Mouse (Mus musculus) A20 (cell line): ENCODE measurements around the gene Gabrp.

ENCODE experiments used
- DNase-seq: peaks from one replicate; pipeline ENCODE4 v3.0.0-alpha.2; 2011; ENCODE audit warnings: low read depth, low spot score

Gene Gabrp

GRCm38 (mm10) chr11:33578859-33579258 is at the start of gene Gabrp:
Gene Gabrp, minus strand, starts transcription at chr11:33578959.
- DNase-seq, result no peak

DNA sequence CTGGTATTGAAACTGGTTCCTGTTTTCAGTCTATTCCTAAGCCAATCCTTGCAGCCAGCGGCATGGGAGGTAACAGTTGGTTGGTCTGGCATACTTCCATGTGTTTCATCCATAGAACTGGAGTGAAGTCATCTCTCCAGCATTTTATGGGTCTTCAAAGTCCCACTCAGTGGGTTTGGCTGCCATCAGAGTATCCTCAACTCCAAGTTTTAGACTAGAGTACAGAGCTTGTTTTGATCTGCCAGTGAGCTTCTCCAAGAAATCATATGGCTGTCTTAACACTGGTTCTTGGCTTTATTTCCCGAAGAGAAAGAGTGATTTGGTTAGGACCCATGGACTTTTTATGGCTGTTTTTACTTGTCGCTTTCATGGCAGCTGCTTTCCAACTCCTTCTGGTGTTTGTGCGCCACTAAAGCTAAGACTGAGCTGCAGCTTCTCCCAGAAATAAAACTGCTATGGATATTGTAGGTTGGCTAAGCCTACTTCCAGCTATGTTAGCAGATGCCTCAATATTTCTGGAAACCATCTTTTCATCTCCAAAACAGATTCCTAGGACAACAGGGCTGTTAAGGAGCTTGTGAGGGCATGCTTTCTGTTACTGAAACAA is 48.5 kb upstream of the Gabrp start:
- no peak for DNase-seq

DNA sequence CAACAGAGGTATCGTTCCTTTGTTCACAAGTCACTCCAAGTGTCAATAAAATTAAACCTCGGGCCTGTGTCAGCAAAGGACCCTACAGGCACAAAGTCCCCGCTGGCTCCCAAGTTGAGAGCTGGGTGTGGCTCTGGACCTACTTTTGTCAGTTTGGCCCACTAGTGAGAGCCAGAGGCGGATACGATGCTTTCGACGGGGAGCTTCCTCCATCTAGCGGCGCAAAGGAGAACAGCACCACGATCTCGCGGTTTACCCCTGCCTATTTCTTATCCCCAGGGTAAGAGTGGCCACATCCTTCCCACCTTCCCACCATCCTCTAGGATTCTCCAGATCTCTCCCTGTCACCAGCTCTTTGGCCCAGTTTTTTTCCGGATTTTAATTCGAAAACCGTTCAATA is 35.5 kb upstream of the Gabrp start:
- DNase-seq, result peak; percentile 60

GRCm38 (mm10) chr11:33607784-33608183 is 29.0 kb upstream of the Gabrp start:
- DNase-seq, result no peak

- no peak for DNase-seq
These were observed 24.4 kb upstream of the Gabrp start for GRCm38 (mm10) chr11:33603174-33603573.

- DNase-seq, result no peak
These were observed 20.2 kb upstream of the Gabrp start, which contains the start of gene D130052B06Rik for GRCm38 (mm10) chr11:33598986-33599385. Gene D130052B06Rik, plus strand, starts transcription at chr11:33599302.

GRCm38 (mm10) chr11:33596655-33597054 is 17.9 kb upstream of the Gabrp start:
- DNase-seq, result no peak

DNA sequence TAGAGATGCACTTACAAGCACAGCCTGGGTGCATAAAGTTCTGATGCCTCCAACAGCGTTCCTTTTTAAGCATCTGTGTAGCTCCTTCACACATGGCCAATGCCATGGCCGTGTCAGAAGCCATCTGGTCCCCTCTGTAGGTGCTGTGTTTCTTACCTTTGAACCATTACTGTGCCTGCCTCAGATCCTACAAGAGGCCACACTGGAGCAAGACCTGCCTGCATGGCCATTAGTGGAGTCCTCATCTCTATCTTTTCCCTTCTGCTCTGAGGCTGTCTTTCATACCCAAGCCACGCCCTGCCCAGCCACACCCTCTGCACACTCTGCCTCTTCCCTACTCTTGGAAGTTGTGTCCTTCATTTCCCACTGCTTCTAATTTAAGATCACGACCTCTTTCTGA is 14.1 kb upstream of the Gabrp start:
- DNase-seq, result no peak

GRCm38 (mm10) chr11:33590771-33591170 is 12.0 kb upstream of the Gabrp start:
- DNase-seq, result no peak

- DNase-seq, result peak; percentile 58
These were observed 7.9 kb upstream of the Gabrp start for GRCm38 (mm10) chr11:33586614-33587013.

- no peak for DNase-seq
These were observed 862 bp upstream of the Gabrp start for GRCm38 (mm10) chr11:33579621-33580020.

GRCm38 (mm10) chr11:33574944-33575343 is 3.8 kb downstream of the Gabrp start:
- peak; percentile 51 for DNase-seq

- DNase-seq, result peak; percentile 29
These were observed 8.3 kb downstream of the Gabrp start for GRCm38 (mm10) chr11:33570413-33570812.

GRCm38 (mm10) chr11:33563921-33564320 is 14.8 kb downstream of the Gabrp start:
- DNase-seq, result no peak

GRCm38 (mm10) chr11:33554123-33554522 is 24.6 kb downstream of the Gabrp start:
- peak; percentile 40 for DNase-seq

- no peak for DNase-seq
These were observed 27.7 kb downstream of the Gabrp start for GRCm38 (mm10) chr11:33550861-33551560.

- no peak for DNase-seq
These were observed 31.4 kb downstream of the Gabrp start for GRCm38 (mm10) chr11:33547386-33547785.

- no peak for DNase-seq
These were observed 33.8 kb downstream of the Gabrp start for GRCm38 (mm10) chr11:33544945-33545344.

DNA sequence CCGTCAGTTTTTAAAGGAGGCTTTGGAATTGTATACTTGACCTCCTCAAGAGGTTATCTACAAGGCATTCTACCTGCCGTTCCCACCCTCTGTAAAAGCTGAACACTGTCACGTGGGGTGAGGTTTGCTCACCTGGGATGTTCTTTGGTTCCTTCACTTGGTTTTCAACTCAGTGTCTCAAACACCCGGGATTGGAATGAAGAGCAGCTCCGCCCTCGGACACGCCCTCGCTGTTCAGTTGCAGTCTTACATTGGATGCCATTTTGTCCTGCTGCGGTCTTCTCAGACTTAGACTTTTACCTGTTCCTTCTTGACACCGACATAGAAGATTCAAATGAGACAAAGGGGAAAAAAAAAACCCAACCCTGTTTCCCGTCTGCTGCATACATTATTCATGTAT is 34.6 kb downstream of the Gabrp start:
- DNase-seq, result no peak

DNA sequence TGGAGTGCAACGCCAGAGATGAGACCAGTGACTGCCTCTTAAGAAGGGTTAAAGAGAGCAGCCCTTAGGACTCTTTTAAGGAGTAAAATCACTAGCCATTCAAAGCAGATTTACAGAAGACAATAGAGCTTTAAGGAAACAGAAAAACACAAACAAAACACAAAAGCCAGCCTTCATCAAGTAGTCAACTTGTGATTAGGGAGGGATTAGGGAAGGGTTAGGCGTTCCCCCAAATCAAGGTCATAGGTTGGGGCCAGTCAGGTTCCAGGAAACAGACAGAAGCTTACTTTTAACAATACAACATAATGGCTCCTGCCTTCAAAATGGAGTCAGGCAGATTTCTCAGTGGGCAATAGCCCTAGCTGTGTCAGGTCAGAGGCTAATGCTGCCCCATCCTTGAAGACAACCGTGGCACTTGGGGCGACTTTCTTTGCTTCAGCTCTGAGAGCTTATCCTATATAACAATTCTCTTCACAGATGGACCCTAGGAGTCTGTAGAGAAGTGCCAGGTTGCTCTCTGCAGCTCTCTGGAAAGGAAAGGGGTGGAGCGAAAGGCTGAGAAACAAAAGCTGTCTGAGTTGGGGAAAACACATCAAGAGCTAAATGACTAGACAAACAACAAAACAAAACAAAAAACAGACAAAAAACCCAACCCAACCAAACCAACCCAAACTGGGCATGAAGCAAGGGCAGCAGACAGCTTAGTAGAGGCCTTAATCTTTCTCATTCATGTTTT is 41.2 kb downstream of the Gabrp start:
- DNase-seq, result no peak

GRCm38 (mm10) chr11:33536636-33537035 is 42.1 kb downstream of the Gabrp start:
- no peak for DNase-seq

DNA sequence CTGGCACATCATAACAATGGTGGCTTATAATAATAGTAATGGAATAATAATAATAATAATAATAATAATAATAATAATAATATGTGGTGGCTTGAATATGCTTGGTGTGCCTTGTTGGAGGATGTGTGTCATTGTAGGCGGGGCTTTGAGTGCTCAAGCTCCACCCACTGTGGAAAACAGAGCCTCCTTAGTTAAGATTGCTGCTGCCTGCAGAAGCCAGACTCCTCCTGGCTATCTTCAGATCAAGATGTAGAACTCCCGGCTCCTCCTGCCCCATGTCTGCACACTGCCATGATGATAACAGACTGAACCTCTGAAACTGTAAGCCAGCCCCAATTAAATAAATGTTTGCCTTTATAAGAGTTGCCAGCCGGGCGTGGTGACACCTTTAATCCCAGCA is 44.2 kb downstream of the Gabrp start:
- no peak for DNase-seq

DNA sequence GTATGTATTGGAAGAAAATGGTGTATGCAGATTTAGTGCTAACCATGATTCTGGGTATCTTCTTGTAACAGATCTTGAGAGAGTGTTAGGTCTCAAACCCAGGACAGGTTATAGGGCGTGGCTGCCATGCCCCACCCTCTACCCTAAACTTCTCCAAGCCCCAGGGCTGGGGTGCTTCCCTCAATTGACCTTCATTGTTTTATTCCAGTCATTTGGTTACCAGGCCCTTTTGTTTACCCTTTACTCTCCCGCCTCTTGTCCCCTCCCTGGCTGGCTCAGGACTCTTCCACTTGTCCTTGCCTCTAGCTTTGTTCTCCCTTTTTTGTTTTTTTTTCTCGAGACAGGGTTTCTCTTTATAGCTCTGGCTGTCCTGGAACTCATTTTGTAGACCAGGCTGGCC is 45.2 kb downstream of the Gabrp start:
- DNase-seq, result no peak
